Mouse (Mus musculus) ovary, adult 18-20 months (tissue): Measurements from ENCODE around the gene Slc7a12.

Experiments
- DNase-seq: peaks from one replicate; pipeline ENCODE4 v3.0.0; 2022; ENCODE audit warnings: low spot score, mixed read lengths

Slc7a12 gene

DNA sequence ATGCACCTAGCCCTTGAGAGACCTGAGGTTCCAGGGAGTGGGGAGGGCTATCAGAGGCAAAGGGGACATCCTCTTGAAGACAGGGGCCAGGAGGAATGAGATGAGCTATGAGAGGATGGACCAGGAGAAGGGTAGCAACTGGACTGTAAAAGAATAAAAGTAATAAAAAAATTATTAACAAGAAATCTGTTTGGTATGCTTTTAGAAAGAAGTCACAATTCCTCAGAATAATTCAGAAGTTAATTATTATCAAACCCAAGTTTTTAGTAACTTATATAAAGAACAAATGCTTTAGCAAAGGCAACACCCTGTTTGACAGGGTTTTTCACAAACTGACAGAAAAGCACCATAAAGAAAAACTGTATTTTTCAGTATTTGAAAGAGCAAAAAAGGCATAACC lies at the start of gene Slc7a12:
Gene Slc7a12 (plus strand): TSS at position 301 of the 400 bp plus-strand sequence.
- DNase-seq = no peak

DNA sequence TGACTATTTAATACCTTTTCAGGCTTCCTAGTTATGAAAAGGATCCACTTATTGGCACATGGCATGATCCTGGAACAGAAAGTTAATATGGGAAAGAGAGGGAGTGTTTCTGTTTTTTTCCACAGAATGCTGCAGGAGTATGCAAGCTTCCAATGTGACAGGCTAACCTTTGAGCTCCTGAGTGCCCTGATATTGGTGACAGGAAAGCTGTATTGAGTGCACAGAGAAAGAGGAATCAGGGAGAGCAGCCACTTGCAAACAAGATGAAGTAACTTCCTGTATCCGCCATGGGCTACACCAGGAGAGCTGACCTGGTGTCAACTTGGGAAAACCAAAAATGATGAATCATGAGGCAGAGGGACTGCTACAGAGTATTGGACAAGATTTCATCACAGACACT lies 48.1 kb upstream of the Slc7a12 start:
- no peak for DNase-seq

DNA sequence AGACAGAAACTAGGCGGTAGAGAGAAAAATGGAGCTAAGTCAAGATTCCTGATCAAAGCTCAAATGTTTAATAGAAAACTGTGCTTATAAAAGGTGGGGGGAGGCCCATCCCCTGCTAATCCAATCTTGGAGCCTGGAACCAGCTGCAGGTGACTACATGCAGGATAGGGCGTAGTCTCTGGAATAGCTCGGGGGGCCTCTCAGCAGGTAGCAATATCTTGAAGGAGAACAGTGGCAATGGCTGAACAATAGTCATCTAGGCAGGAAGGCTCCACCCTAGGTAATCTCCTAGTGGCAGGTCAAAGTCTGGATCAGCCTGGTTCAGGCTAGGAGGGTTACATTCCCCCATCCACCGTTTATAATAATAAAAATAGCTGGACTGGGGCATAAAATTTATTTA lies 34.5 kb upstream of the Slc7a12 start:
- no peak for DNase-seq

DNA sequence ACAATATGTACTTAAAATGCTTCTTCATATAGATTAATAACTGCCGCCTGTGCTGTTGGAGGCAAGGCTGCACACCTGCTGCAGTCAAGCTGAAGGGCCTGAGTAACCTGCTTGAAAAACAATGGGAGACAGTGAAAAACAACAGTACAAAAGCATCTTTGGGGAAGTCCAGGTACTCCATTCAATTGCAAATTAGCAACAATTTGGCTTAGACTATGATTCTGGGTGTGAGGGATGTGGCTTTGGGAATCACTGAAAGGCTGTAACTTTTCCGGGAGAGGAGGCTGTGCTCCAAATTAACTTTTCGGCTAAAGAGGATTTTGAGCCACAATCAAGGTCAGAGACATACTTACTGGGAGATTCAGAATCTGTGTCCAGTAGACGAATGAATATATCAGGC lies 33.8 kb upstream of the Slc7a12 start:
- DNase-seq = no peak
